Mouse (Mus musculus) macrophage (primary cell): ENCODE results near the gene Otub1. TPM values are rescaled to one million over a fixed set of nuclear protein-coding genes. Genes with fewer than 3 reads are reported as not detected.

Experiments used
- H3K27ac ChIP-seq: fragments of 350-480 bp; formaldehyde crosslinking; 2 replicates; pipeline ENCODE4 v1.9.0; 2021
- H3K36me3 ChIP-seq: fragments of 350-480 bp; formaldehyde crosslinking; 2 replicates; pipeline ENCODE4 v1.9.0; 2021; ENCODE audit errors: inconsistent target
- H3K4me3 ChIP-seq: fragments of 350-480 bp; formaldehyde crosslinking; 2 replicates; pipeline ENCODE4 v1.9.0; 2021; ENCODE audit errors: inconsistent target
- H3K79me2 ChIP-seq: fragments of 350-480 bp; formaldehyde crosslinking; 2 replicates; pipeline ENCODE4 v1.9.0; 2021; ENCODE audit errors: inconsistent target
- WGBS: methylation state at CpG from one replicate; pipeline ENCODE4 v1.1.7; 2026; ENCODE audit warnings: inconsistent platforms; ENCODE audit not compliant: missing documents; 5-methylcytosine and 5-hydroxymethylcytosine counted together
- polyA plus RNA-seq: library from polyadenylated mRNA; stranded (reverse); fragments of 250-400 nt; gene quantifications from 3 replicates; pipeline ENCODE4 v1.2.4, GENCODE M21; 2018; ENCODE audit warnings: inconsistent platforms

Otub1 gene
- polyA plus RNA-seq, 1 experiment from 2014 or later: 63.3 TPM

GRCm38 (mm10) chr19:7153232-7153631, 52.9 kb downstream of the Otub1 start:
- no peak overlapping the region for H3K4me3 ChIP-seq
- 86% methylated on average over 7 of the region's 7 CpGs for WGBS
- no peaks in the 10 kb centered on the region for H3K79me2 ChIP-seq
- H3K36me3 ChIP-seq: no peaks in the 10 kb centered on the region
- H3K27ac ChIP-seq: no peak overlapping the region

GRCm38 (mm10) chr19:7151927-7152653, 54.0 kb downstream of the Otub1 start:
- no peaks in the 10 kb centered on the region for H3K36me3 ChIP-seq
- H3K4me3 ChIP-seq: no peak overlapping the region
- WGBS: 95% methylated on average over 6 of the region's 6 CpGs
- no peaks in the 10 kb centered on the region for H3K79me2 ChIP-seq
- no peak overlapping the region for H3K27ac ChIP-seq

- 92% methylated on average over 7 of the region's 7 CpGs for WGBS
- Histone ChIP-seq H3K79me2 (no peaks in the 10 kb centered on the region), H3K4me3 (no peak overlapping the region), H3K27ac (no peak overlapping the region), H3K36me3 (no peaks in the 10 kb centered on the region)
Observed at GRCm38 (mm10) chr19:7151300-7151926, 54.7 kb downstream of the Otub1 start.

- 88% methylated on average over 7 of the region's 7 CpGs for WGBS
- no peaks in the 10 kb centered on the region for H3K79me2 ChIP-seq
- no peak overlapping the region for H3K27ac ChIP-seq
Observed at GRCm38 (mm10) chr19:7149158-7149685, 56.9 kb downstream of the Otub1 start.

GRCm38 (mm10) chr19:7148541-7149085, 57.5 kb downstream of the Otub1 start:
- no peak overlapping the region for H3K27ac ChIP-seq
- no peaks in the 10 kb centered on the region for H3K79me2 ChIP-seq
- no peak overlapping the region for H3K4me3 ChIP-seq
- H3K36me3 ChIP-seq: no peaks in the 10 kb centered on the region
- WGBS: 55% methylated on average over 8 of the region's 8 CpGs

More at GRCm38 (mm10) chr19:7149158-7149685, 56.9 kb downstream of the Otub1 start:
- no peak overlapping the region for H3K4me3 ChIP-seq
- H3K36me3 ChIP-seq: no peaks in the 10 kb centered on the region

Other genes starting within 250 kb of the Otub1 start
- 51.9 to 204 TPM (median 81.4 TPM) in 3 replicates for gene Ppp1r14b, start 231.3 kb downstream of the Otub1 start, polyA plus RNA-seq
- 15.2 to 25.2 TPM (median 24.8 TPM) in 3 replicates for gene Plcb3, start 229.8 kb downstream of the Otub1 start, polyA plus RNA-seq
- 146 to 269 TPM (median 153 TPM) in 3 replicates for gene Fkbp2, start 225.8 kb downstream of the Otub1 start, polyA plus RNA-seq
- 34.5 to 91.1 TPM (median 72.1 TPM) in 3 replicates for gene Vegfb, start 218.7 kb downstream of the Otub1 start, polyA plus RNA-seq
- 18.1 to 21.0 TPM (median 19.3 TPM) in 3 replicates for gene Dnajc4, start 213.7 kb downstream of the Otub1 start, polyA plus RNA-seq
- gene Nudt22, start 210.2 kb downstream of the Otub1 start, polyA plus RNA-seq: 4.5 to 6.6 TPM (median 5.3 TPM) in 3 replicates
- gene Trpt1, start 210.2 kb downstream of the Otub1 start, polyA plus RNA-seq: 0.55 to 0.80 TPM (median 0.66 TPM) in 3 replicates
- 194 to 236 TPM (median 225 TPM) in 3 replicates for gene Fermt3, start 186.8 kb downstream of the Otub1 start, polyA plus RNA-seq
- 53.3 to 149 TPM (median 126 TPM) in 3 replicates for gene Stip1, start 166.3 kb downstream of the Otub1 start, polyA plus RNA-seq
- gene Macrod1, start 149.5 kb downstream of the Otub1 start, polyA plus RNA-seq: 5.5 to 13.5 TPM (median 7.3 TPM) in 3 replicates
- gene Flrt1, start 100.6 kb downstream of the Otub1 start, polyA plus RNA-seq: not detected in 3 replicates
- 220 to 440 TPM (median 391 TPM) in 3 replicates for gene Cox8a, start 11.3 kb upstream of the Otub1 start, polyA plus RNA-seq
- gene Naa40, start 34.9 kb upstream of the Otub1 start, polyA plus RNA-seq: 17.5 to 29.1 TPM (median 25.8 TPM) in 3 replicates
- gene Rcor2, start 61.0 kb upstream of the Otub1 start, polyA plus RNA-seq: 0.52 to 0.81 TPM (median 0.66 TPM) in 3 replicates
- 28.6 to 40.1 TPM (median 35.7 TPM) in 3 replicates for gene Mark2, start 135.5 kb upstream of the Otub1 start, polyA plus RNA-seq
- gene Spindoc, start 176.7 kb upstream of the Otub1 start, polyA plus RNA-seq: 5.7 to 8.2 TPM (median 6.0 TPM) in 3 replicates
- 0.88 to 2.2 TPM (median 1.2 TPM) in 3 replicates for gene 2700081O15Rik, start 211.3 kb upstream of the Otub1 start, polyA plus RNA-seq